Mouse (Mus musculus) adipose tissue, adult 10 weeks (tissue): ENCODE results near the gene Cdh22. TPM values are rescaled to one million over a fixed set of nuclear protein-coding genes. Genes with fewer than 3 reads are reported as not detected.

ENCODE experiments used
- polyA plus RNA-seq: library from polyadenylated mRNA; stranded (reverse); fragments of 350-450 nt; fragmentation: Illumina TruSeq; extraction: RNeasy Lipid Tissue Mini Kit (QIAGEN cat#74804); gene quantifications from one replicate; pipeline ENCODE4 v1.2.3, GENCODE M21; 2014; ENCODE audit warnings: low read depth, low replicate concordance

The Cdh22 gene
- not detected for polyA plus RNA-seq

DNA sequence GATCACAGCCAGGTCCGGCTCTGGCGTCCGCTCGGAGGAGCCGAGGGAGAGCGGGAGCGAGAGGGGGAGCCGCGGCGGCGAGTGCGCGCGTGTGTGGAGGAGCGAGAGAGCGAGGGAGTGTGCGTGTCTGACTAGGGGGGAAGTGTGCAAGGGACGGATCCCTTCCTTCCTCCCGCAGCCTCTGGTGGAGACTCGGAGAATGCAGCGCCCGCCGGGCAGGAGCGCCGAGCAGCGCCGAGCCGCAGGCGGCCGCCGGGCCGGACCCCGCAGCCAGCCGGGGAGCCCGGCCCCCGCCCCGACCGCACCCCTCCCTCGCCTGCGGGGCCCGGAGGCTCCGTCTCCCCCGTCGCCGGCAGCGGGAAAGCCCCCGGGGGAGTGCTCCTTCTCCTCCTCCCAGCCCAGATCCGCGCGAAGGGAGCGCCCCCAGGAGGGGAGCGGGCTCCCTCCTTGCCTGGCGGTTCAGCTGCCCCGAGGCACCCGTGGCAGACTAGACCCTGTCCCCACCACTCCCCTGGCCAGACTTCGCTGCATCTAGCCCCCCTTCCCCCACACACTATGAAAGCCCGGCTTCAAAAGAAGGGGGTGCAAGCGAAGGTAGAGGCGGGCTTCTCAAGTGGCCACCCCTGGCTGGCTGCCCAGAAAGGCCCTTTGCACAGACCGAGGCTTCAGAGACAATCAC lies at the start of gene Cdh22:
Cdh22 (minus strand) TSS at position 241 of the 679 bp plus-strand sequence.

DNA sequence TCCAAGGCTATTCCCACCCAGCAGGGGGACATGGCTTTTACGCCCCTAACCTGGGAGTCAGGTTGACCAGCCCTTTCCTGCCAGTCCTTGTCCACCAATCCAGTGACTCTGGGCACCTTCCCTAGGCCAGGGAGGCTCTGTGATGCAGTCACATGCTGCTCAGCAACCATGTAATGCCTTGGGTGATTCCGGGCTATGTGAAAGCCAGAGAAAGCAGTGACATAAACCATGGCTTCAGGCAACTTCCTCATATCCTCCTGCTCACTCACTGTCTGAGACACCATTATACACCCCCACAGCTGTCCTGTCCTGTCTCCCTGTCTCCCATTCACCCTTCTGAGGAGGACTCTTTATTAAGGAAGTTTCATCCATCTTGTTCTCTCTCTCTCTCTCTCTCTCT lies 144.0 kb downstream of the Cdh22 start, which contains the start of gene 1700025C18Rik:
1700025C18Rik (minus strand) TSS at position 101 of the 400 bp plus-strand sequence.

Other genes with a start within 250 kb of the Cdh22 start
- gene Ncoa5, start 200.0 kb downstream of the Cdh22 start, polyA plus RNA-seq = 23.6 TPM
- 2.2 TPM for gene Cd40, start 179.2 kb downstream of the Cdh22 start, polyA plus RNA-seq
- not detected for gene 1700025C18Rik, start 144.1 kb downstream of the Cdh22 start, polyA plus RNA-seq
- gene Slc35c2, start 53.0 kb upstream of the Cdh22 start, polyA plus RNA-seq = 35.2 TPM
- gene Elmo2, start 91.6 kb upstream of the Cdh22 start, polyA plus RNA-seq = 36.9 TPM
- not detected for gene Zfp663, start 133.9 kb upstream of the Cdh22 start, polyA plus RNA-seq
- gene Zfp334, start 153.4 kb upstream of the Cdh22 start, polyA plus RNA-seq = 2.1 TPM
- gene Ocstamp, start 165.6 kb upstream of the Cdh22 start, polyA plus RNA-seq = not detected
- 1.5 TPM for gene Slc13a3, start 238.4 kb upstream of the Cdh22 start, polyA plus RNA-seq